Mouse (Mus musculus) mesoderm, embryonic 11.5 days (tissue): ENCODE measurements around the gene Golm1.
"Not testable (repeated sequence)": the region's sequence is repeated elsewhere in the genome, so short reads cannot be mapped to it uniquely, and the experiment has no call there.

Experiments used
- DNase-seq: peaks from one replicate; pipeline ENCODE4 v3.0.0-alpha.2; 2012; ENCODE audit warnings: low read depth, low spot score

Gene Golm1

DNA sequence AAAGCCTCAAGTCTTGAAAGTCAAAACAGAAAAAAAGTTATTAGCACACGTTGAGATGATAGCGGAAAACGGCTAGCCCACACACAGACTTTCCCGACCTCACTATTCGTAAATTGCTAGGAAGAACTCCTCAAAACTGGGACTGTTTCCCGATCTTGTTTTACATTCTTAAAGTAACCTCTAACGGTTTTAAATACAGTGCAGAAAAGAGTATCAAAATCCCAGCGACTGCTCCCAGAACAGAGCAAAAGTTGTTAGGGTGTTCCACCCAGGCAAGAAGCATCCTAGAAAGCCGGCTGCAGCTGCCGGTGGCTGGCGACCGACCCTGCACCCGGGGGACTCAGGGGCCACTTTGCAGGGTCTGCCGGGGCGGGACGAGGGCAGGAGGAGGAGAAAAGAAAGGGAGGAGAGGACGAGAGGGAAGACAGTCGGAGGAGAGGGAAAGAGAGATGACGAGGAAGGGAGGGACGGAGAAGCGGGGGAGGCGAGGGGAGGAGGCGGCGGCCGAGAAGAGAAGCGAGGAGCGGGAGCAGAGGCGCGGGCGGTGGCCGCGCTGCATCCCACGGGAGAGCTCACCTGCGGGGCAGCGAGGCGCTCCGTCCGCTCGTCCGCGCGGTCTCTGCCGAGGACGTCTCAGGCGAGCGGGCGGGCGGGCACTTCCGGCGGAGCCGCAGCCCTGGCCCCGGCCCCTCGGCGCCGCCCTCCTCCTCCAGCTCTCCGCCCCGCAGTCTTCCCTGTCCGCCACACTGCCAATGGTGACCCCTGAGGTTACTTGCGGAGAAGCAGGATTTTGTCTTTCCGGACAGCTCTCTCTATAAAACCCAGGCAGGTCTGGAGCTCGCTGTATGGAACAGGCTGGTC is at the start of gene Golm1:
Golm1 (minus strand) TSS at position 661 of the 861 bp plus-strand sequence.
- DNase-seq = peak; percentile 82

DNA sequence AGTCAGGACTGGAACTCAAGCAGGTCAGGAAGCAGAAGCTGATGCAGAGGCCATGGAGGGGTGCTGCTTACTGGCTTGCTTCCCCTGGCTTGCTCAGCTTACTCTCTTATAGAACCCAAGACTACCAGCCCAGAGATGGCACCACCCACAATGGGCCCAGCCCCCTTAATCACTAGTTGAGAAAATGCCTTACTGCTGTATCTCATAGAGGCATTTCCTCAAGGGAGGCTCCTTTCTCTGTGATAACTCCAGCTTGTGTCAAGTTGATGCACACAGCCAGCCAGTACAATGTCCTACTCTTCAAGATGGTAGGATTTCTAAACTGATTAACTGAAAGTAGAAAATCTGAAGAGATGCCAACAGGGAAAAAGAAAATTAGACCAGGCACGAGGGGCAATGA is 46.5 kb upstream of the Golm1 start:
- DNase-seq = not testable (repeated sequence)

DNA sequence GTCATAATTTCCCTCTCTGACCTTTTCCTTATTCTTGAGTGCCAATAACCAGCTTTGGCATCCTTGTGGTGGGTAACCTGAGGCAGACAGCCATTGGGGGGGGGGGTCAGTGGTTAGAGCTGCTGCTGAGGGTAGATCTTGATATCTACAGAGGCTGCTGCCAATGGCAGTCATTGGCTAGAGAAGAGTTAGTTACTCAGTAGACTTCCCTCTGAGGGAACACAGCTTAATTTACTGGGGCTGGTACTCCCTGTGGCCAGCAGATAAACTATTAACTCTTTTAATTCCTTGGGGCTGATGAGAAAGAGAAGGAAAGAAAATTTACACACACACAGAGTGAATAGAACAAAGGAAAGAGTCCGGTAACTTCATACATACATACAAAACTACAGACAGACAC is 43.9 kb upstream of the Golm1 start:
- no peak for DNase-seq

DNA sequence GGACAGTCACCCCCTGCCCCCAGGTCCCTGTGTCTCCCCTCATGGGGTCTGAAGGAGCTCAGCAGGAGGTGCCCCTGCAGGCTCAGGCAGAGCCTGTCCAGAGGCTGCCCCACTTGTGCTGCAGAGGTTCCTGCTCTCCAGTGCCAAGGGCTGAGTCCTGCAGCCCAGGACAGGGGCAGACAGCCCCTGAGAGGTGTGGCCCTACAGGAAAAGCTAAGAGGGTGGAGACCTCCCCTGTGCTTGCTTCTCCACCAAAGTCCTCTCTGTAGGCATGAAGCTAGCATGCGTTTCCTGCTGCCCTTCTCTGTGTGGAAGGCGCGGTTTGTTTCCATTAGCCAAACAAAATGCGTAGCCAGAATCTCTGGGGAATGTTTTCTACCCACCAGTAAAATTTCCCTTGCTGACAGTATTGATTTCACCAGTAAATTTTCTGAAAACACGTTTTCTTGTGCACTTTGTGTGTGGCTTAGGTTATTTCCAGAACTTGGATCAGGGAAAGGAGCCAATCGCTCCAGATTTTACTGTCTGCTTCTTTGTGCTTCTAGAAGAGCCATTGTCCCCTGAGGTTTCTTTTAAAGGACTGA is 43.3 kb upstream of the Golm1 start:
- DNase-seq = not testable (repeated sequence)

DNA sequence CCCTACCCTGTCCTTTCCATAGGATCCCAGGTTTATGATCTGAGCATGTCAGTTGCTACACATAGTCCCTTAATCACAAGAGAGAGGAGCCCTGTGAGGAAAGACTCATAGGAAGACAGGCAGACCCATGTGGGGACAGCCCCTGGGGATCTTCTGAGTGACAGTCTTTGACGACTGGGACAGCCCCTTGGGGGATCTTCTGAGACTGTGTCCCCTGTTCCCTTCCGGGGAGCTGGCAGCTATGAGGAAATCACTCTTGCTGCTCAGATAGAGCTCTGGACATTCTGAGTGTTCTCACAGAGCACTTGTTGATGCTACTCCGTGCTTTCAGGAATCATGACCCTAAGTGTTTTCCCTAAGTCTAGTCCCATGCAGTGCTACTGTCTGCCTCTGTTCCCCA is 38.1 kb upstream of the Golm1 start:
- DNase-seq = no peak

DNA sequence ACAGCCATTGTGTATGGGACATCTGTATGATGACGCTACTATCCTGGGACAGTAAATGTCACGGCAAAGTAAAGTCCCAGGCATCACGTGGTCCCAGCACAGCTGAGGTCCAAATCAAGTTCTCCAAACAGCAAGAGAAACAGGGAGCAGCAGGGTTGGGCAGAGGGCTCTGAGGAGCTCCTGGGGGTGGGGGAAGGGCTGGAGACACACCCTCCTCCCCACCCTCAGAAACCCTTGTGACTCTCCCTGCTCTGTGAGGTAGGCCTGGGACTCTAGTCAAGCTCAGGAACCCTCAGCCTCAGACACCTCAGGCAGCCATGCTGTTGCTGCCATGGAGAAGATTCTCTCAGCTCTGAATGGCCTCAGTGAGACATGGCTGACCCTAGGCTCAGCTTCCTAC is 36.4 kb upstream of the Golm1 start, which contains the start of gene Spata31d1b:
Spata31d1b (plus strand) TSS at position 301 of the 400 bp plus-strand sequence.
- DNase-seq = not testable (repeated sequence)

DNA sequence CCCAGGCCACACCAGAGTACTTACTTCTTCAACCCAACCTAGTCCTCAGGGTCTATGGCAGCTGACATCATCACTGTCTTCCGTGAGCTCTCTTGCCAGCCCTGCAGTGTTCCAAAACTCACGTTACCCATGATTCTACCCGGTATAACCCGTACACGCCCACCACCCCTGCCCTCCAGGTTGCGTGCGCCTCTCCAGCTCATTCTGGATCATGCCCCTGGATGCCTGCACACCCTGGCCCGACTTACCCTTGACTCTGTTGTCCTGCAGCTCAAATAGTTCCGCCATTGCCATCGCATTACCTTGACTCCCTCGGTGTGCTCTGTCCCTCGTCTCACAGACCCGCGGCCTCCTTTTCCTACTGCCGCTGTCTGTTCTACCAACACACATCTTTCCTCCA is 34.6 kb upstream of the Golm1 start, which contains the start of gene Spata31d1a:
Spata31d1a (minus strand) TSS at position 101 of the 400 bp plus-strand sequence.
- DNase-seq = no peak

DNA sequence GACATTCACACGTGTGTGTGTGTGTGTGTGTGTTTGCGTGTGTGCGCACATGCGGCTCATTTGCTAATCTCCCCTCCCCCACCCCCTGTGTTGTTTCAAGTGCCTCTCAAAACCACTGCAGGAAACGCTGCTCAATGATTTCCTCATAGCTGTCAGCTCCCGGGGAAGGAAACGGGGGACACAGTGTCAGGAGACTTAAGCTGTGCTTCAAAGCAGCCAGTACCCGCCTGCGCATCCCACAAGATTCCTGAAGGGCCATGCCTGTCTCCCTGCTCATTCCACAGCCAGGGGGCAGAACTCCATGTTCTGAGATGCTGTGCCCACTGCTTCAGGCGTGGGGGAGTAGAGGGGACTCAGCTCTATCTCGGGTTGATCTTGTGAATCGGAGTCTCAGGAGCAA is 29.0 kb upstream of the Golm1 start:
- DNase-seq = peak; percentile 28

DNA sequence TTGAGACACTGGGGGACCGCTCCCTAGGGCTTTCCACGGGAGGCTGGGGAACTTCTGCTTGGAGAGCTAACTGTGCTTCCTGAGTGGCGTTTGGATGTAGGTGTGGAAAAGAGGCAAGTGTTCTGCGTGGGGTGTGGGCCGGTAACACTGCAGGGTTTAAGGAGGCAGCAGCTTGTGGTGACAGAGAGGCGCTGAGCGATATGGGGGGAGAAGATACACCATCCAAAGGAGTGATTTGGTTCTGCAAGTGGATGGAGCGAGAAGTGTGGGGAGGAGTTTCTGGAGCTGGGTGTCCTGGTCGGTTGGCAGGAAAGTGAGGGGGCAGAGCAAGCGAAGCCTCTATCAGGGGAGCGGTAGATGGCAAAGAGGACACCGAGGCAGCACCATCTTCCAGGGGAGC is 27.9 kb upstream of the Golm1 start:
- no peak for DNase-seq

DNA sequence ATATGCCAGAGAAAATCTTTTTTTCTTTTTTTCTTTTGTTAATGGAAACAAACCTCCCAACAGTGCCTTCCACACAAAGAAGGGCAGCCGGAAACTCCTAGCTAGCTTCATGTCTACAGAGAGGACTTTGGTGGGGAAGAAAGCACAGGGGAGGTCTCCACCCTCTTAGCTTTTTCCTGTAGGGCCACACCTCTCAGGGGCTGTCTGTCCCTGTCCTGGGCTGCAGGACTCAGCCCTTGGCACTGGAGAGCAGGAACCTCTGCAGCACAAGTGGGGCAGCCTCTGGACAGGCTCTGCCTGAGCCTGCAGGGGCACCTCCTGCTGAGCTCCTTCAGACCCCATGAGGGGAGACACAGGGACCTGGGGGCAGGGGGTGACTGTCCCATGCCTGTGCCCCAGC is 24.5 kb upstream of the Golm1 start:
- not testable (repeated sequence) for DNase-seq

DNA sequence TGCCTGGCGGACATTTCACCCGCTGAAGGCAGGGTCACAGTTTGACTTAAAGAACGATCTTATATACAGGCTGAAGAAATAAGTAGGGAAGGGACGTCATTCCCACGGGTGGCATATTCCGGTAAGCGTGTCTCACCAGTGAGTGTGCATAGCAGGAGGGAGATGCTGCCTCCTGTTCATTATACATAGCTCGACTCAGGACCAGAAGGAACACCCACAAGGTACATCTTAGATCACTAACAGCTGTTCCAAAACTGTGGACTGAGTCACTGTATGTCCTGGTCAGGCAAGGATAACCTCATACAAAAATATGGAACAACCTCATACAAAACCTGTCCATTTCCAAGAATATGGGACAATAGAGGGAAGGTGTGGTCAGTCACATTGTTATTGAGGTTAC is 23.5 kb upstream of the Golm1 start:
- DNase-seq = no peak

DNA sequence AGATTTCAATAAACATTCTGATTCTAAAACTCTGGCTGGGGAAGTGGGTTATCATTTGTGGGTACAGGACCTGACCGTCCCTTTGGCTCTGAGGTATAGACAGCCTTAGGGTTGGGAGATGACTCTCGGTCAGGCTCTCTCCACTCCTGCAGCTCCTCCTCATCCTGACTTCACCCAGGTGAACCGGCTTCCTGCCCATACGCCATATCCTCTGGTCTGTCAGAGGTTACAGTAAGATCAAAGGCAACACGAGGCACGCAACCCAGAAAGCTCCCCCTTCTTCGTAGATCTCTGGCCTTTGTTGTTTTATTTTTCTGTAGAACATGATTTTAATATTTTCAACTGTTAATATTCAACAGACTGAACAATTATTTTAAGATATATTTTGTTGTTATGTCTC is 20.2 kb upstream of the Golm1 start:
- DNase-seq = no peak

DNA sequence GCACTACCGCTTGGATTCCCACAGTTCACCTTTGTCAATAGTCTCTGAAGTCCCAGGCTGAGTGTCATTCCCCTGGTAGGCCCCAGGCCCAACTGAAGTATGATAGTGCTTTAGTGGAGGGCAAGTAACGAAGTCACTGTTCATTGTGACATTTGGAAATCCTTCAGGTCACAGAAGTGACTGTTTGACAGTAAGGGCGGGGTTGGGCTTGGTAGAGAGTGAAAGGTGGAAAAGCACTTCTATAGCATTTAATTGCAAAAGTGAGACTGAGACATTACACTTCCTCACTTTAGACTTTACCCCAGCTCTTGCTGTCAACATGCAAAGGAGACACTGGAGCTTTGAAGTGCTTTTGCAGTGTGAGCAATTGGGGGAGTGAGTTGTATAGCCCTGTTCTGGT is 18.4 kb upstream of the Golm1 start, which contains the start of gene 4921517D22Rik:
4921517D22Rik (minus strand) TSS at position 101 of the 400 bp plus-strand sequence.
- no peak for DNase-seq

DNA sequence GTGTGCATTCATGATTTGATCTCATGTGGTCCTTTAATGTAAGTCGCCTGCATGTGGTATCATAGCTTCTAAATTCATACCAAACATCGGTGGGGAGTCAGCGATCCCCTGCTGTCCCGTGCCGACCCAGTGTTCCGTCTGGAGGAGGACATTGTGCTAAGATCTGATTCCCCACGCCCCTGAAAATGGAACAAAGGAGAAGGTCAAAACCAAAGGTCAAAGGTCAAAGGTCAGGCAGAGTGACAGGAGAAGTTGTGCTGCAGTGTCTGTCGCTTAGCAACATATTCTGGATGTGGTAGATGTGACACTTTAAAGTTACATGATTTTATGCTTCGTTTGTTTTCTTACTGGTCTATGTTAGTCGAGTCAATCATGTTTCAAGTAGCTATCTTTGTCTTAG is 15.9 kb upstream of the Golm1 start:
- peak; percentile 82 for DNase-seq

DNA sequence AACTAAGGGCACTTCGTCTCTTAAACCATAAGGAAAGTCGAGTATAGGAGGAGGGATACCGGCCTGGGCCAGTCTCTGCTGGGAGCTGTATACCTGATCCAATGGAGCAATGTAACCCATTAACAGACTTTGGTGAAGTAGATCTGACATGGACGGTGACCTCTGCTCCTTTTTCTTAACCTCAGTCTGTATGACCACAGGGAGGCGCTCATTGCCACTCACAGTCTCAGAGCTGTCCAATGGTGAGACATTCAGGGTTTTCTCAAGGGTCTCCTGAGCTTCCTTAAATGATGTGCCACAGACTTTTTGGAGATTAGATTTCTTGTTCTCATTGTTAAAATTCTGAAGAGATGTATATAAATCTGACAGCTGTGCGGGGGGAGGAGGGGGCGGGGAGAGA is 15.0 kb upstream of the Golm1 start:
- DNase-seq = no peak

DNA sequence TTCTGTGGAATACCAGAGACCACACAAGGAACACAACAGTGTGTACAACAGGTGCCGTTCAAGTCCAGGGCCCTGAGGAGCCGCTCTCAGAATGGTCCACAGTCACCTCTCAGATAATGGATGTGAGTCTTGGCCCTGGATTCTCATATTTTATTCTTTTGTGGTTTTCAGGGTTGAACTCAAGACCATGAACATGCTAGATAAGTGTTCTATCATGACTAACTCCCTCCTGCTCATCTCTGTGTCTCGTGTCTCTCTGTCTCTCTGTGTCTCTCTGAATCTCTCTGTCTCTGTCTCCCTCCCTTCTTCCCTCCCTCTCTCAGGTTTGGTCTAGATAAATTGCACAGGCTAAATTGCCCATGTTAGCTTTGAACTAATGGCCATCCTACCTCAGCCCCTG is 14.2 kb upstream of the Golm1 start:
- DNase-seq = no peak

DNA sequence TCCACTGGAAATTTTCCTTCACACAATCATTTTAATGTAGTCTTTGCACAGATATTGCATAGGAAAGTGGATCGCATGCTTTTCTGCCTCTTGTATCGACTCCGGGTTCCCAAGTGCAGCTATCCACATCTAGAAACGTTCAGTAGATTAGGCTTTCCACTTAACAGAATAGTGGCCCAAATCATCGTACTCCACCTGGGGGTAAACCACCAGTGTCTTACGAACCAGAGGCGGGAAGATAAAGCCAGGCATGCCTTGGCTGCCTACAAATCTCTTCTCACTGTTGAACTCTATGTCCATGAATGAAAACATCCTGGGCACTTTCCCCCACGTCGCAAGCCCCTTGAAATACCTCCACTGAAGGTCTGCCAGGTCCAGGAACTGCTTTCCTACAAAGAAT is 13.7 kb upstream of the Golm1 start:
- DNase-seq = no peak

DNA sequence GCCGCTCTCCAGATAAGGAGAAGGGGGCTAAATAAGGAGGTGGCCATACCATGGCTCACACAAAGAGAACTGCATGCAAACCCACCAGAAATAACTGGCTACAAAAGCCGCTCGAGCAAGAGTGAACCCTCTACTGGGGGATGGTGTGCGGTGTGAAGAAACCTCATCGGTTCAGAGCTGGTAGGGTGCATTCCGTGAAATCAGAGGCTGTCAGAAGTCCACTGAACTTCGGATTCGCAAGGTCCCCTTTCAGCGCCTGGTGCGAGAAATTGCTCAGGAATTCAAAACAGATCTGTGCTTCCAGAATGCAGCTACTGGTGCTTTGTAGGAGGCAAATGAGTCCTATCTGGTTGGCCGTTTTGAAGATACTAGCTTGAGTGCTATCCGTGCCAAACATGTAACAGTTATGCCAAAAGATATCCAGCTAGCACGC is 12.7 kb upstream of the Golm1 start:
- no peak for DNase-seq

DNA sequence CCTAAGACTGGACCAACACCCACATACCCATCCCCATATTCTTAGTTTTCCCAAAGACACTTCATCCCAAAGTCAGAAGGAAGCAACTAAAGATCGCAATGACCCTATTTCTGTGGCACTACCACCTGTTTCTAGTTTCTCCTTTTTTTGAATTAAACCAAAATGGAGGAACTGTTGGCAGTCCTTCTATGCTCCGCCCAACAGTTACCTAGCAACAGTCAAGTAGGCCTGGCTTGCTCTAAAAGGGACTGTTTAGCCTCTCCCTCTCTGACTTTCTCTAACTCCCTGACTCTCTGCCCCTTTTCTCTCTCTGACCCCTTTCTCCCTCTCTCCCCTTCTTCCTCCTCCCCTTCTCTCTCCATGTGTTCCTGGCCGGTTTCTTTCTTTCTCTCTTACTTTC is 9.6 kb upstream of the Golm1 start:
- no peak for DNase-seq

DNA sequence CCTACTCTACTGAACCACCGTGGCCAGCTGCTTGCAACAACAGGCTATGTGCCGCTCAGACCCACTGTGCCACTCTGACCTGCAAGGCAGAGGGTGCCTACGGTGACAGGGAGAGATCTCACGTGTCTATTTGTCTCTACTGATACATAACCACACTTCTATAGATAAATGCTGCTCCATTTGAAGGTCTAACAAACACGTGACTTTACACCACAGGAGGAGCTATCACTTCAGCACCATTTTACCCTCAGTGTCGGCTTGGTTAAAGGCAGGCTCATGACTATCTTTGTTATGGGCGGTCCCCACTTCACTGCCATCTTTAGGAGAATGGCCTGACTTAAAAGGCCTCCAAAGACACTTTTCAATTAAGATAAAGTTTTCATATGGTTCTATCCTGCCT is 7.0 kb upstream of the Golm1 start:
- DNase-seq = peak; percentile 36

DNA sequence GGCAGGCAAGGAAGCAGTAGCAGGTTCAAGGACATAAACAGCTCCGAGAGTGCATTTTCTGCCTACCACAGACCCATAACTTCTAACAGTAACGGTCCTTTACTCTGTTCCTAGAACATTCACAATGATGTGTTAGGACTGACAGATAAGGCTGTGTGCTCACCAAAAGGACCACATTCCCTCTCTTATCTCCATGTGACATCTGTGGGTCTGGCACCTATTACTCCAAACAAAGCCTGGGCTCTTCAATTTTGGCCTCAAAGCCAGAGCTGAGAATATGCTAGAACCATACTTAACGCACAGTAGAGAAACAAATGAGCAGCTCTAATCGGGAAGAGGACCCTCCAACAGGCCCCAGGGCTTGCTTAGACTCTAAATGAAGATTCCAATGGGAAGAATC is 4.3 kb upstream of the Golm1 start:
- no peak for DNase-seq

DNA sequence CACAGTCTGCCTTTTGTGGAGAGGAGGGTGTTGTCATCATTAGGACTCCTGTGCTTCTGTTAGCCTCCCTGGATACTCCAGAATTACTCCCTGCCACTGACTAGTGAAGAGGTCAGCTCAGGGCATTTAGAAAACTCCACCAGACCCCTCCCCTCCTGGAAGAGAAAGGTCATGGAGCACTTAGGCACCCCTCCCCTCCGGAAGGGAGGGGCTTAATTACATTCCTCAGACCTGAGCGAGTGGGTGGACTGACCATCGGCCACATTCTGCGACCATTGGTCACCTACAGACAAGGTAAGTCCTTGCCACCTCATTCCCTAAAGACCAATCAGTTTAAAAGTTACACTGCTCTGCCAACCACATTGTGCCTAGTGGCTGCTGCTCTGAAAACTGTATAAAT is 3.7 kb upstream of the Golm1 start:
- DNase-seq = no peak
